Mouse (Mus musculus) erythroblast, embryonic 14.5 days (primary cell): ENCODE results near the gene Rasgef1a.

Experiments
- GATA1 ChIP-seq: IDR thresholded peaks from 2 replicates; pipeline ENCODE4 v1.6.1; 2012; ENCODE audit warnings: low read length, inconsistent platforms, mixed read lengths
- TAL1 ChIP-seq: IDR thresholded peaks from 3 replicates; pipeline ENCODE4 v1.6.1; 2012; ENCODE audit warnings: low read length, inconsistent platforms, mixed read lengths

DNA sequence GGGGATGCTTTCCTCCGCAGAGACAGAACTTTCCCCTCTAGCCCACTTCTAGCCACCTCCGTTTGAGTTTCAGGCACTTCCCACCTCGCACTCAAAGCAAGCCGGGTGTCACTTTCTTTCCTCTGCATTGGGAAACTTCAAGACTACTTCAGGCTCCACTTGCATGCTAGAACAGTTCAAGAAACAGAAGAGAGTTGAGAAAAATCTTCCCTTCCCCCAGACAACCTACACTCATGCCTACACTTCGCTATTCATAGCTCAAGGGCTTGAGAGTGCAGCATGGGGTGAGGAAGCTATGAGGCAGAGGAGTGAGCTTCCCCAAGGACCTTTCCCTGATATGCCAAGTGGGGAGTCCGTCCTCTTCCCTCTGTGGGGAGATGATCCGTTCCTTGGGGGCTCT is 34.7 kb downstream of the Rasgef1a start:
- TF ChIP-seq TAL1, result no peak
- no peak for TF ChIP-seq GATA1
